Mouse (Mus musculus): ENCODE measurements around the gene Pxn. TPM values are rescaled to one million over a fixed set of nuclear protein-coding genes. Genes with fewer than 3 reads are reported as not detected.
A peak's percentile ranks its signal among the peaks of the same experiment; 100 is the strongest.

The Pxn gene
- total RNA-seq, 2 experiments from 2014 or later = 34.1 to 42.2 TPM

GRCm38 (mm10) chr5:115525416-115525815, 18.9 kb downstream of the Pxn start:
- no peak for DNase-seq (ENCODE audit: low spot score in 2 of 2)

GRCm38 (mm10) chr5:115525943-115526342, 19.5 kb downstream of the Pxn start:
- DNase-seq (ENCODE audit: low spot score in 2 of 2) = no peak

GRCm38 (mm10) chr5:115526456-115527202, 20.2 kb downstream of the Pxn start:
- DNase-seq (ENCODE audit: low spot score in 2 of 2) = no peak

- no peak for DNase-seq (ENCODE audit: low spot score in 2 of 2)
These were observed 21.7 kb downstream of the Pxn start for GRCm38 (mm10) chr5:115528128-115528527.

GRCm38 (mm10) chr5:115529364-115529741, 22.9 kb downstream of the Pxn start:
- DNase-seq (ENCODE audit: low spot score in 2 of 2) = no peak

GRCm38 (mm10) chr5:115529742-115530446, 23.4 kb downstream of the Pxn start:
- DNase-seq (ENCODE audit: low spot score in 2 of 2) = no peak

GRCm38 (mm10) chr5:115530447-115530809, 24.0 kb downstream of the Pxn start:
- DNase-seq (ENCODE audit: low spot score in 2 of 2) = no peak

GRCm38 (mm10) chr5:115531671-115532270, 25.3 kb downstream of the Pxn start:
- no peak for DNase-seq (ENCODE audit: low spot score in 2 of 2)

GRCm38 (mm10) chr5:115534290-115534731, 27.8 kb downstream of the Pxn start:
- DNase-seq (ENCODE audit: low spot score in 2 of 2) = peak in 1 of 2 experiments; percentile 56

- DNase-seq (ENCODE audit: low spot score in 2 of 2) = no peak
These were observed 28.4 kb downstream of the Pxn start for GRCm38 (mm10) chr5:115534856-115535255.

- no peak for DNase-seq (ENCODE audit: low spot score in 2 of 2)
These were observed 29.2 kb downstream of the Pxn start for GRCm38 (mm10) chr5:115535635-115536034.

- no peak for DNase-seq (ENCODE audit: low spot score in 2 of 2)
These were observed 31.7 kb downstream of the Pxn start for GRCm38 (mm10) chr5:115538017-115538692.

GRCm38 (mm10) chr5:115538693-115539043, 32.2 kb downstream of the Pxn start:
- peak; percentile 93 to 95 for DNase-seq (ENCODE audit: low spot score in 2 of 2)

- no peak for DNase-seq (ENCODE audit: low spot score in 2 of 2)
These were observed 36.3 kb downstream of the Pxn start for GRCm38 (mm10) chr5:115542635-115543384.

GRCm38 (mm10) chr5:115543509-115544253, 37.2 kb downstream of the Pxn start:
- DNase-seq (ENCODE audit: low spot score in 2 of 2) = peak; percentile 52 to 65

GRCm38 (mm10) chr5:115544655-115545185, 38.2 kb downstream of the Pxn start:
- no peak for DNase-seq (ENCODE audit: low spot score in 2 of 2)

- no peak for DNase-seq (ENCODE audit: low spot score in 2 of 2)
These were observed 39.2 kb downstream of the Pxn start for GRCm38 (mm10) chr5:115545636-115546035.

- DNase-seq (ENCODE audit: low spot score in 2 of 2) = no peak
These were observed 40.1 kb downstream of the Pxn start for GRCm38 (mm10) chr5:115546536-115546935.

- DNase-seq (ENCODE audit: low spot score in 2 of 2) = no peak
These were observed 40.5 kb downstream of the Pxn start for GRCm38 (mm10) chr5:115547014-115547413.

GRCm38 (mm10) chr5:115547421-115547820, 40.9 kb downstream of the Pxn start:
- DNase-seq (ENCODE audit: low spot score in 2 of 2) = no peak
